Mouse (Mus musculus) neural tube, embryonic 14.5 days (tissue): ENCODE data around the gene Ms4a4b. TPM values are rescaled to one million over a fixed set of nuclear protein-coding genes. Genes with fewer than 3 reads are reported as not detected.
"Not testable (repeated sequence)": the region's sequence is repeated elsewhere in the genome, so short reads cannot be mapped to it uniquely, and the experiment has no call there.

Source experiments
- ATAC-seq: fragments of 200-750 bp; cut with Nextera tagmentation; 2 replicates; pipeline ENCODE4 v1.8.0; 2017; ENCODE audit warnings: low read depth, mild to moderate bottlenecking, moderate TSS enrichment, moderate library complexity
- H3K27ac ChIP-seq: fragments of 300-500 bp; sonication (generic); 2 replicates; pipeline ENCODE4 v1.5.1; 2014; ENCODE audit warnings: low read depth, mild to moderate bottlenecking, control low read depth, low read length, moderate library complexity, mixed read lengths
- H3K27me3 ChIP-seq: fragments of 300-500 bp; sonication (generic); 2 replicates; pipeline ENCODE4 v1.6.1; 2014; ENCODE audit warnings: low read length; ENCODE audit not compliant: control insufficient read depth, insufficient read depth
- H3K36me3 ChIP-seq: fragments of 300-500 bp; sonication (generic); 2 replicates; pipeline ENCODE4 v1.6.1; 2014; ENCODE audit warnings: low read length, mixed read lengths; ENCODE audit not compliant: control insufficient read depth, insufficient read depth
- H3K4me1 ChIP-seq: fragments of 300-500 bp; sonication (generic); 2 replicates; pipeline ENCODE4 v1.6.1; 2014; ENCODE audit warnings: low read length; ENCODE audit not compliant: control insufficient read depth, insufficient read depth
- H3K4me2 ChIP-seq: fragments of 300-500 bp; sonication (generic); 2 replicates; pipeline ENCODE4 v1.6.1; 2014; ENCODE audit warnings: mild to moderate bottlenecking, low read depth, low read length, control low read depth
- H3K4me3 ChIP-seq: fragments of 300-500 bp; sonication (generic); 2 replicates; pipeline ENCODE4 v1.5.1; 2014; ENCODE audit warnings: low read depth, low read length, control low read depth, mixed read lengths
- H3K9ac ChIP-seq: fragments of 300-500 bp; sonication (generic); replicated peaks from 2 replicates; pipeline ENCODE4 v1.6.1; 2014; ENCODE audit warnings: low read depth, mild to moderate bottlenecking, control low read depth, low read length, mixed read lengths
- H3K9me3 ChIP-seq: fragments of 300-500 bp; sonication (generic); 2 replicates; pipeline ENCODE4 v1.6.1; 2016; ENCODE audit warnings: low read length; ENCODE audit not compliant: control insufficient read depth
- WGBS: fragments of 180-500 bp; shearing (Covaris S2); extraction: QIAGEN DNeasy Blood & Tissue Kit; methylation state at CpG from one replicate; pipeline ENCODE4 v1.1.7; 2014; 5-methylcytosine and 5-hydroxymethylcytosine counted together
- polyA plus RNA-seq: library from polyadenylated mRNA; unstranded; fragments of >200 nt; fragmentation: Nextera tagmentation; extraction: Ambion mirVana; gene quantifications from 2 replicates; pipeline ENCODE4 v1.2.1, GENCODE M21; 2014

Ms4a4b gene
- polyA plus RNA-seq, 1 experiment from 2014 or later: not detected

GRCm38 (mm10) chr19:11435058-11435834 lies 8.1 kb upstream of the Ms4a4b start:
- no peak overlapping the region for H3K27ac ChIP-seq
- ATAC-seq: no peak
- no peaks in the 10 kb centered on the region for H3K9me3 ChIP-seq
- H3K9ac ChIP-seq: no peak overlapping the region
- no peak overlapping the region for H3K4me3 ChIP-seq
- H3K36me3 ChIP-seq: no peaks in the 10 kb centered on the region
- no peaks in the 10 kb centered on the region for H3K4me1 ChIP-seq
- H3K4me2 ChIP-seq: no peak overlapping the region
- WGBS: 96% methylated on average over 4 of the region's 4 CpGs
- H3K27me3 ChIP-seq: no peaks in the 10 kb centered on the region

- Histone ChIP-seq H3K27ac (no peak overlapping the region), H3K4me3 (no peak overlapping the region), H3K4me2 (no peak overlapping the region), H3K4me1 (no peaks in the 10 kb centered on the region), H3K36me3 (no peaks in the 10 kb centered on the region), H3K27me3 (no peaks in the 10 kb centered on the region), H3K9ac (no peak overlapping the region), H3K9me3 (no peaks in the 10 kb centered on the region)
- WGBS: 89% methylated on average over 5 of the region's 5 CpGs
- ATAC-seq: no peak
Observed at GRCm38 (mm10) chr19:11443964-11444363, 611 bp downstream of the Ms4a4b start.

GRCm38 (mm10) chr19:11447238-11447637 lies 3.9 kb downstream of the Ms4a4b start:
- H3K9ac ChIP-seq: no peak overlapping the region
- no peaks in the 10 kb centered on the region for H3K9me3 ChIP-seq
- no peak overlapping the region for H3K4me3 ChIP-seq
- no peak overlapping the region for H3K27ac ChIP-seq
- H3K4me2 ChIP-seq: no peak overlapping the region
- WGBS: 88% methylated on average over 2 of the region's 2 CpGs
- ATAC-seq: no peak
- no peaks in the 10 kb centered on the region for H3K36me3 ChIP-seq
- no peaks in the 10 kb centered on the region for H3K27me3 ChIP-seq
- H3K4me1 ChIP-seq: no peaks in the 10 kb centered on the region

GRCm38 (mm10) chr19:11459041-11459440 lies 15.7 kb downstream of the Ms4a4b start:
- not testable (repeated sequence) for ATAC-seq, H3K4me1 ChIP-seq, H3K36me3 ChIP-seq, H3K9me3 ChIP-seq, H3K27me3 ChIP-seq, H3K4me2 ChIP-seq, H3K9ac ChIP-seq, H3K4me3 ChIP-seq, H3K27ac ChIP-seq
- 90% methylated on average over 2 of the region's 4 CpGs for WGBS

- 46% methylated on average over 1 of the region's 1 CpGs for WGBS
- not testable (repeated sequence) for H3K9ac ChIP-seq, ATAC-seq, H3K4me3 ChIP-seq, H3K36me3 ChIP-seq, H3K27me3 ChIP-seq, H3K9me3 ChIP-seq, H3K4me2 ChIP-seq, H3K4me1 ChIP-seq, H3K27ac ChIP-seq
Observed at GRCm38 (mm10) chr19:11464795-11465194, 21.4 kb downstream of the Ms4a4b start.

- H3K9ac ChIP-seq: no peak overlapping the region
- no peaks in the 10 kb centered on the region for H3K9me3 ChIP-seq
- H3K36me3 ChIP-seq: no peaks in the 10 kb centered on the region
- H3K4me1 ChIP-seq: no peaks in the 10 kb centered on the region
- H3K27ac ChIP-seq: no peak overlapping the region
- H3K4me2 ChIP-seq: no peak overlapping the region
- WGBS: 86% methylated on average over 5 of the region's 5 CpGs
- no peak overlapping the region for H3K4me3 ChIP-seq
- no peak for ATAC-seq
- H3K27me3 ChIP-seq: no peaks in the 10 kb centered on the region
Observed at GRCm38 (mm10) chr19:11466471-11466870, 23.1 kb downstream of the Ms4a4b start.

GRCm38 (mm10) chr19:11468361-11468760 lies 25.0 kb downstream of the Ms4a4b start:
- H3K4me1 ChIP-seq, H3K9me3 ChIP-seq, H3K27me3 ChIP-seq, H3K4me3 ChIP-seq, H3K9ac ChIP-seq, H3K36me3 ChIP-seq, ATAC-seq, H3K27ac ChIP-seq, H3K4me2 ChIP-seq: not testable (repeated sequence)
- 71% methylated on average over 1 of the region's 1 CpGs for WGBS

- not testable (repeated sequence) for H3K4me3 ChIP-seq, H3K4me2 ChIP-seq, H3K36me3 ChIP-seq, H3K27me3 ChIP-seq, ATAC-seq, H3K27ac ChIP-seq, H3K9ac ChIP-seq, H3K4me1 ChIP-seq, H3K9me3 ChIP-seq
- 90% methylated on average over 4 of the region's 4 CpGs for WGBS
Observed at GRCm38 (mm10) chr19:11469215-11469614, 25.9 kb downstream of the Ms4a4b start, which contains the start of gene Ms4a6c. Ms4a6c (plus strand) TSS chr19:11469366.

- H3K27ac ChIP-seq: no peak overlapping the region
- no peak overlapping the region for H3K9ac ChIP-seq
- H3K4me2 ChIP-seq: no peak overlapping the region
- H3K4me3 ChIP-seq: no peak overlapping the region
- no peaks in the 10 kb centered on the region for H3K9me3 ChIP-seq
- WGBS: 89% methylated on average over 2 of the region's 2 CpGs
- H3K4me1 ChIP-seq: no peaks in the 10 kb centered on the region
- no peak for ATAC-seq
- H3K27me3 ChIP-seq: no peaks in the 10 kb centered on the region
- no peaks in the 10 kb centered on the region for H3K36me3 ChIP-seq
Observed at GRCm38 (mm10) chr19:11479714-11480113, 36.4 kb downstream of the Ms4a4b start.
